Mouse (Mus musculus) hindbrain, embryonic 16.5 days (tissue): ENCODE data around the gene Traf3ip1. TPM values are rescaled to one million over a fixed set of nuclear protein-coding genes. Genes with fewer than 3 reads are reported as not detected.

Source experiments
- ATAC-seq: fragments of 200-750 bp; cut with Nextera tagmentation; 2 replicates; pipeline ENCODE4 v1.8.0; 2017; ENCODE audit warnings: moderate TSS enrichment, moderate library complexity
- H3K27ac ChIP-seq: fragments of 300-500 bp; sonication (generic); 2 replicates; pipeline ENCODE4 v1.5.1; 2014; ENCODE audit warnings: low read depth, mild to moderate bottlenecking, control low read depth, low read length, moderate library complexity
- H3K27me3 ChIP-seq: fragments of 300-500 bp; sonication (generic); replicated peaks from 2 replicates; pipeline ENCODE4 v1.6.1; 2014; ENCODE audit warnings: low read length; ENCODE audit not compliant: control insufficient read depth, insufficient read depth
- H3K36me3 ChIP-seq: fragments of 300-500 bp; sonication (generic); 2 replicates; pipeline ENCODE4 v1.6.1; 2014; ENCODE audit warnings: mild to moderate bottlenecking, low read length, moderate library complexity, mixed read lengths; ENCODE audit not compliant: control insufficient read depth, insufficient read depth
- H3K4me1 ChIP-seq: fragments of 300-500 bp; sonication (generic); 2 replicates; pipeline ENCODE4 v1.6.1; 2014; ENCODE audit warnings: low read depth, low read length; ENCODE audit not compliant: control insufficient read depth, insufficient read depth
- H3K4me2 ChIP-seq: fragments of 300-500 bp; sonication (generic); 2 replicates; pipeline ENCODE4 v1.6.1; 2014; ENCODE audit warnings: mild to moderate bottlenecking, low read length, control low read depth, moderate library complexity
- H3K4me3 ChIP-seq: fragments of 300-500 bp; sonication (generic); 2 replicates; pipeline ENCODE4 v1.5.1; 2014; ENCODE audit warnings: mild to moderate bottlenecking, low read length, control low read depth, moderate library complexity
- H3K9ac ChIP-seq: fragments of 300-500 bp; sonication (generic); 2 replicates; pipeline ENCODE4 v1.6.1; 2014; ENCODE audit warnings: low read depth, mild to moderate bottlenecking, control low read depth, low read length, moderate library complexity
- H3K9me3 ChIP-seq: fragments of 300-500 bp; sonication (generic); 2 replicates; pipeline ENCODE4 v1.6.1; 2014; ENCODE audit warnings: mild to moderate bottlenecking, low read length, moderate library complexity; ENCODE audit not compliant: control insufficient read depth
- WGBS: fragments of 180-500 bp; shearing (Covaris S2); extraction: QIAGEN DNeasy Blood & Tissue Kit; methylation state at CpG from one replicate; pipeline ENCODE4 v1.1.7; 2014; 5-methylcytosine and 5-hydroxymethylcytosine counted together
- polyA plus RNA-seq: library from polyadenylated mRNA; unstranded; fragments of >200 nt; fragmentation: Nextera tagmentation; extraction: Ambion mirVana; gene quantifications from 2 replicates; pipeline ENCODE4 v1.2.1, GENCODE M21; 2015

Traf3ip1 gene
- polyA plus RNA-seq, 1 experiment from 2014 or later, result 10.4 TPM

GRCm38 (mm10) chr1:91538570-91538929, 44.1 kb downstream of the Traf3ip1 start:
- H3K4me3 ChIP-seq, result no peak overlapping the region
- H3K36me3 ChIP-seq, result no peaks in the 10 kb centered on the region; the same call in 1 of the 2 replicates
- H3K4me1 ChIP-seq, result peaks cover 12% of the 10 kb centered on the region
- no peak overlapping the region for H3K4me2 ChIP-seq
- 50% methylated on average over 1 of the region's 1 CpGs for WGBS
- H3K9me3 ChIP-seq, result no peaks in the 10 kb centered on the region
- no peak for ATAC-seq
- peaks cover 5% of the 10 kb centered on the region; the same call in 1 of the 2 replicates for H3K27me3 ChIP-seq
- H3K27ac ChIP-seq, result no peak overlapping the region
- H3K9ac ChIP-seq, result no peak overlapping the region

- Histone ChIP-seq H3K27me3 (peaks cover 5% of the 10 kb centered on the region; the same call in 1 of the 2 replicates), H3K9ac (peak overlapping the region; percentile 76; the same call in 1 of the 2 replicates), H3K4me1 (peaks cover 12% of the 10 kb centered on the region), H3K9me3 (no peaks in the 10 kb centered on the region), H3K4me2 (peak overlapping the region; percentile 88), H3K27ac (no peak overlapping the region), H3K4me3 (no peak overlapping the region), H3K36me3 (no peaks in the 10 kb centered on the region; the same call in 1 of the 2 replicates)
- no peak for ATAC-seq
- 37% methylated on average over 6 of the region's 6 CpGs for WGBS
Observed at GRCm38 (mm10) chr1:91539246-91539645, 44.8 kb downstream of the Traf3ip1 start.

- Histone ChIP-seq H3K36me3 (no peaks in the 10 kb centered on the region), H3K4me3 (peak overlapping the region; percentile 61), H3K27ac (no peak overlapping the region), H3K27me3 (peaks cover 5% of the 10 kb centered on the region; the same call in 1 of the 2 replicates), H3K4me2 (peak overlapping the region; percentile 88), H3K9ac (peak overlapping the region; percentile 76), H3K4me1 (peaks cover 12% of the 10 kb centered on the region), H3K9me3 (no peaks in the 10 kb centered on the region)
- 3% methylated on average over 22 of the region's 22 CpGs for WGBS
- peak; percentile 57 for ATAC-seq
Observed at GRCm38 (mm10) chr1:91539704-91540270, 45.3 kb downstream of the Traf3ip1 start.

GRCm38 (mm10) chr1:91540271-91540826, 45.9 kb downstream of the Traf3ip1 start, which contains the start of gene Asb1:
TSS of gene Asb1 (plus strand) at chr1:91540544.
- Histone ChIP-seq H3K36me3 (no peaks in the 10 kb centered on the region), H3K4me3 (peak within 1 kb of the TSS; percentile 61), H3K4me1 (peaks cover 12% of the 10 kb centered on the region), H3K9ac (peak within 1 kb of the TSS; percentile 76), H3K27me3 (peaks cover 5% of the 10 kb centered on the region; the same call in 1 of the 2 replicates), H3K27ac (no peak within 1 kb of the TSS; the same call in 1 of the 2 replicates), H3K9me3 (no peaks in the 10 kb centered on the region), H3K4me2 (peak within 1 kb of the TSS; percentile 88)
- ATAC-seq, result peak; percentile 98
- WGBS, result under 1% methylated on average over 41 of the region's 41 CpGs

GRCm38 (mm10) chr1:91541042-91541592, 46.7 kb downstream of the Traf3ip1 start:
- no peaks in the 10 kb centered on the region for H3K36me3 ChIP-seq

GRCm38 (mm10) chr1:91543974-91544373, 49.5 kb downstream of the Traf3ip1 start:
- WGBS, result 93% methylated on average over 4 of the region's 4 CpGs
- no peak overlapping the region for H3K4me3 ChIP-seq
- ATAC-seq, result no peak

More at GRCm38 (mm10) chr1:91541042-91541592, 46.7 kb downstream of the Traf3ip1 start:
- Histone ChIP-seq H3K4me1 (peaks cover 12% of the 10 kb centered on the region), H3K4me3 (peak overlapping the region; percentile 61), H3K9me3 (no peaks in the 10 kb centered on the region), H3K27ac (no peak overlapping the region), H3K4me2 (peak overlapping the region; percentile 88), H3K9ac (peak overlapping the region; percentile 76), H3K27me3 (peaks cover 5% of the 10 kb centered on the region; the same call in 1 of the 2 replicates)
- no peak for ATAC-seq
- WGBS, result 19% methylated on average over 15 of the region's 15 CpGs

GRCm38 (mm10) chr1:91545226-91545625, 50.8 kb downstream of the Traf3ip1 start:
- H3K9me3 ChIP-seq, result no peaks in the 10 kb centered on the region
- 96% methylated on average over 1 of the region's 1 CpGs for whole genome bisulfite sequencing

More at GRCm38 (mm10) chr1:91543974-91544373, 49.5 kb downstream of the Traf3ip1 start:
- no peaks in the 10 kb centered on the region for H3K9me3 ChIP-seq
- no peak overlapping the region for H3K4me2 ChIP-seq
- peaks cover 2% of the 10 kb centered on the region; the same call in 1 of the 2 replicates for H3K36me3 ChIP-seq
- peaks cover 12% of the 10 kb centered on the region for H3K4me1 ChIP-seq
- no peak overlapping the region for H3K27ac ChIP-seq
- H3K27me3 ChIP-seq, result no peaks in the 10 kb centered on the region
- no peak overlapping the region for H3K9ac ChIP-seq

GRCm38 (mm10) chr1:91547567-91547966, 53.1 kb downstream of the Traf3ip1 start:
- H3K27ac ChIP-seq, result no peak overlapping the region
- 24% methylated on average over 5 of the region's 5 CpGs for WGBS
- H3K4me1 ChIP-seq, result no peaks in the 10 kb centered on the region
- H3K9ac ChIP-seq, result no peak overlapping the region
- no peaks in the 10 kb centered on the region for H3K9me3 ChIP-seq
- H3K36me3 ChIP-seq, result peaks cover 11% of the 10 kb centered on the region
- no peak for ATAC-seq
- no peaks in the 10 kb centered on the region for H3K27me3 ChIP-seq
- H3K4me3 ChIP-seq, result no peak overlapping the region
- no peak overlapping the region for H3K4me2 ChIP-seq

More at GRCm38 (mm10) chr1:91545226-91545625, 50.8 kb downstream of the Traf3ip1 start:
- Histone ChIP-seq H3K27me3 (no peaks in the 10 kb centered on the region), H3K27ac (no peak overlapping the region), H3K36me3 (peaks cover 2% of the 10 kb centered on the region; the same call in 1 of the 2 replicates), H3K9ac (no peak overlapping the region), H3K4me1 (peaks cover 12% of the 10 kb centered on the region), H3K4me2 (no peak overlapping the region), H3K4me3 (no peak overlapping the region)
- no peak for ATAC-seq

- no peak for ATAC-seq
- no peaks in the 10 kb centered on the region for H3K27me3 ChIP-seq
- no peak overlapping the region for H3K9ac ChIP-seq
- H3K4me3 ChIP-seq, result no peak overlapping the region
- 86% methylated on average over 2 of the region's 2 CpGs for whole genome bisulfite sequencing
- no peaks in the 10 kb centered on the region for H3K4me1 ChIP-seq
- no peak overlapping the region for H3K27ac ChIP-seq
- H3K36me3 ChIP-seq, result peaks cover 16% of the 10 kb centered on the region
- H3K9me3 ChIP-seq, result no peaks in the 10 kb centered on the region
- H3K4me2 ChIP-seq, result no peak overlapping the region
Observed at GRCm38 (mm10) chr1:91549073-91549472, 54.6 kb downstream of the Traf3ip1 start.
